Mouse (Mus musculus) limb, embryonic 14.5 days (tissue): ENCODE results near the gene Mylk2. TPM values are rescaled to one million over a fixed set of nuclear protein-coding genes. Genes with fewer than 3 reads are reported as not detected.

ENCODE experiments used
- ATAC-seq: fragments of 200-750 bp; cut with Nextera tagmentation; 2 replicates; pipeline ENCODE4 v1.8.0; 2017; ENCODE audit warnings: low read depth, moderate number of reproducible peaks, moderate TSS enrichment; ENCODE audit not compliant: low FRiP score
- DNase-seq: peaks from one replicate; pipeline ENCODE4 v3.0.0-alpha.2; 2015; ENCODE audit warnings: low spot score
- H3K27ac ChIP-seq: fragments of 300-500 bp; sonication (generic); replicated peaks from 2 replicates; pipeline ENCODE4 v1.5.1; 2014; ENCODE audit warnings: low read depth, mild to moderate bottlenecking, low read length, moderate library complexity, mixed read lengths
- H3K27me3 ChIP-seq: fragments of 300-500 bp; sonication (generic); 2 replicates; pipeline ENCODE4 v1.6.1; 2014; ENCODE audit warnings: low read length, mixed read lengths; ENCODE audit not compliant: control insufficient read depth, insufficient read depth
- H3K36me3 ChIP-seq: fragments of 300-500 bp; sonication (generic); 2 replicates; pipeline ENCODE4 v1.6.1; 2014; ENCODE audit warnings: mild to moderate bottlenecking, low read length, moderate library complexity, mixed read lengths; ENCODE audit not compliant: control insufficient read depth, insufficient read depth
- H3K4me1 ChIP-seq: fragments of 300-500 bp; sonication (generic); 2 replicates; pipeline ENCODE4 v1.6.1; 2014; ENCODE audit warnings: antibody characterized with exemption, low read length, mixed read lengths; ENCODE audit not compliant: control insufficient read depth, insufficient read depth
- H3K4me2 ChIP-seq: fragments of 300-500 bp; sonication (generic); replicated peaks from 2 replicates; pipeline ENCODE4 v1.6.1; 2014; ENCODE audit warnings: low read depth, mild to moderate bottlenecking, low read length, moderate library complexity; ENCODE audit not compliant: severe bottlenecking
- H3K4me3 ChIP-seq: fragments of 300-500 bp; sonication (generic); replicated peaks from 2 replicates; pipeline ENCODE4 v1.5.1; 2014; ENCODE audit warnings: low read length
- H3K9ac ChIP-seq: fragments of 300-500 bp; sonication (generic); 2 replicates; pipeline ENCODE4 v1.6.1; 2014; ENCODE audit warnings: mild to moderate bottlenecking, low read depth, low read length, moderate library complexity; ENCODE audit not compliant: severe bottlenecking
- H3K9me3 ChIP-seq: fragments of 300-500 bp; sonication (generic); 2 replicates; pipeline ENCODE4 v1.6.1; 2016; ENCODE audit warnings: low read length; ENCODE audit not compliant: control insufficient read depth
- POLR2A ChIP-seq: fragments of 200-500 bp; IDR thresholded peaks from 2 replicates; pipeline ENCODE4 v1.8.0; 2012; ENCODE audit warnings: inconsistent platforms, mild to moderate bottlenecking, moderate library complexity, borderline replicate concordance; ENCODE audit not compliant: insufficient read depth, insufficient read length; ENCODE audit errors: extremely low read depth
- WGBS: fragments of 180-500 bp; shearing (Covaris S2); extraction: QIAGEN DNeasy Blood & Tissue Kit; methylation state at CpG from one replicate; pipeline ENCODE4 v1.1.7; 2014; 5-methylcytosine and 5-hydroxymethylcytosine counted together
- polyA plus RNA-seq, 2 experiments: library from polyadenylated mRNA; depleted of rRNA in 1 of 2; stranded (reverse) in 1 of 2; unstranded in 1 of 2; fragments of >200 nt; fragmentation: Nextera tagmentation in 1 of 2; extraction: Ambion mirVana in 1 of 2; gene quantifications; 2 replicates each; pipeline versions ENCODE4 v1.2.1 to v1.2.3; 2012 to 2014

The Mylk2 gene
- polyA plus RNA-seq, 2 experiments = 0.10 to 0.62 TPM

DNA sequence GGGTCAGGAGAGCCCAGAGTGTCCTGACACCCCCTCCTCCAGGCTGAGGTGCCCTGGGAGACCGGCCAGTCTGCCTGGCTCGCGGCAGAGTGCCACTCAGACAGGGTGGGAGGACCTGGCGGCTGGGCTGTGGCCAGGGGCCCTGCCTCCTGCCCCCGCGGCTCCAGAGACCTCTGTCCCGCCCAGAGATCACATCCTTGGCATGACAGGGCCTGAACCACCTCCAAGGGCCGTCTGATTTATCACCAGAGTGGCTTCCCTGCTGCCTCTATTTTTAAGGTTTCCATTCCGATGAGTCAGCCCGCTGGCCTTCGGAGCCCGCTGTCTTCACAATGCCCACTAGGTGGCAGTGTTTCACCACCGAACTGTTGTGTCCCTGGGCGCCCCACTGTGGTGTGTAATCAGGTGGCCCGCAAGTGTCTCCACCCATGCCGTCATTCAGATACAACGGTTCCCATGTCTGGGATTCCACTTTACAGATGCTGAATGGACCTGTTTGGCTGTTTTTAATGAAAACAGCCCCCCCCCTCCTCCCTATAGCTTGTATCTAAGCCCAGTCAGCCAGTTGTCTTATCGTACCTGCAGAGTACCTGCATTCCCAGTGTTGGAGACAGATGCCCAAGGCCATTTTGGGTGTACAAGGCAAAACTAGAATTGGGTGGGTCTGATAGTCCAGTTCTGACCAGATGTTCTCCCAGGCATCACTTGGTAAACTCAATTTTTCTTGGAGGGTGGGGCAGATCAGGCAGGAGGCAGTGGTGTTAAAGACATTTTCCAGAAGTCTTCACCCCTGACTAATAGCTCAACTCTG lies 3.4 kb downstream of the Mylk2 start:
- Histone ChIP-seq H3K27me3 (peaks cover 29% of the 10 kb centered on the region), H3K36me3 (no peaks in the 10 kb centered on the region), H3K4me1 (no peaks in the 10 kb centered on the region), H3K27ac (no peak overlapping the region), H3K4me2 (peak overlapping the region; percentile 30; the same call in 1 of the 2 replicates), H3K9ac (peak overlapping the region; percentile 25; the same call in 1 of the 2 replicates), H3K4me3 (peak overlapping the region; percentile 11), H3K9me3 (no peaks in the 10 kb centered on the region)
- WGBS = 3% methylated on average over 13 of the region's 18 CpGs
- no peak for TF ChIP-seq POLR2A
- DNase-seq (peak; percentile 85), ATAC-seq (peak; percentile 71)

DNA sequence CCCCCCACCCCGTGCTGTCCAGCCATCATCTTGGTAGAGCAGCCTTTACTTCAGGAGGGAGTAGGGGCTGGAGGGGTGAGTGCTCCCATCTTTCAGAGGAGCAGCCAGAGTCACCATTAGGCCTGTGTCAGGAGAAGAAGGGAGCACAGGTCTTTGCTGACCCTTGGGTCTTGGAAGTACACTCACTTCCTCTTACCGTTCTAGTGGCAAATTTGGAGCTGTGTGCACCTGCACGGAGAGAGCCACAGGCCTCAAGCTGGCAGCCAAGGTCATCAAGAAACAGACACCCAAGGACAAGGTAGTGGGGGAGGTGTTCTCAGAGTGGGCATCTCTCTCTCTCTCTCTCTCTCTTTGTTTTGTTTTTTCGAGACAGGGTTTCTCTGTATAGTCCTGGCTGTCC lies 4.3 kb downstream of the Mylk2 start:
- Histone ChIP-seq H3K27ac (no peak overlapping the region), H3K4me1 (no peaks in the 10 kb centered on the region), H3K36me3 (no peaks in the 10 kb centered on the region), H3K9ac (no peak overlapping the region), H3K4me3 (no peak overlapping the region), H3K27me3 (peaks cover 29% of the 10 kb centered on the region), H3K9me3 (no peaks in the 10 kb centered on the region), H3K4me2 (no peak overlapping the region)
- WGBS = 84% methylated on average over 4 of the region's 4 CpGs
- no peak for ATAC-seq
- no peak for TF ChIP-seq POLR2A
- DNase-seq = no peak

DNA sequence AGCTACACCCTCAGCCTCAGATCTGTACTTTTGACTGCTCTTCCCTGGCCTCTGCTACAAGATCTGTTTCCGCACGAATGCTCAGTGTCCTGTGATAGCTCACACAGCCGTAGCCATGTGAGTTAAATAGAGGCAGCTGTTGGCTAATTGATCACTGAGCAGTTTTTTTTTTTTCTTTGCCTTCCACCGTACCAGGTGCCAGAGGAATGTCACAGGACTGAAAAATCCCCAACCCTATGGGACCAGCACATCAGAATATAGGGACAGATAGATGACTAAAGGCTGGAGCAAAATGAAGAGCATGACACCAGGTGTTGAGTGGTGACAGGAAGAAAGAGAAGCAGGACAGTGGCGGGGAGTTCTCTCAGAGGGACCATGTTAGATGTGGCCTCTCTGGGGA lies 5.0 kb downstream of the Mylk2 start:
- 32% methylated on average over 5 of the region's 5 CpGs for WGBS
- no peak for TF ChIP-seq POLR2A
- Histone ChIP-seq H3K36me3 (no peaks in the 10 kb centered on the region), H3K9ac (no peak overlapping the region), H3K4me1 (no peaks in the 10 kb centered on the region), H3K9me3 (no peaks in the 10 kb centered on the region), H3K4me3 (no peak overlapping the region), H3K4me2 (no peak overlapping the region), H3K27ac (no peak overlapping the region), H3K27me3 (peaks cover 25% of the 10 kb centered on the region)
- DNase-seq (no peak), ATAC-seq (no peak)

GRCm38 (mm10) chr2:152917671-152918070 lies 6.5 kb downstream of the Mylk2 start:
- H3K4me3 ChIP-seq = no peak overlapping the region
- H3K4me2 ChIP-seq = no peak overlapping the region
- no peaks in the 10 kb centered on the region for H3K4me1 ChIP-seq
- no peak for TF ChIP-seq POLR2A
- H3K27ac ChIP-seq = no peak overlapping the region
- ATAC-seq (no peak), DNase-seq (no peak)
- H3K27me3 ChIP-seq = peaks cover 13% of the 10 kb centered on the region; the same call in 1 of the 2 replicates
- no peak overlapping the region for H3K9ac ChIP-seq
- WGBS = 53% methylated on average over 9 of the region's 9 CpGs
- H3K36me3 ChIP-seq = no peaks in the 10 kb centered on the region
- H3K9me3 ChIP-seq = no peaks in the 10 kb centered on the region

DNA sequence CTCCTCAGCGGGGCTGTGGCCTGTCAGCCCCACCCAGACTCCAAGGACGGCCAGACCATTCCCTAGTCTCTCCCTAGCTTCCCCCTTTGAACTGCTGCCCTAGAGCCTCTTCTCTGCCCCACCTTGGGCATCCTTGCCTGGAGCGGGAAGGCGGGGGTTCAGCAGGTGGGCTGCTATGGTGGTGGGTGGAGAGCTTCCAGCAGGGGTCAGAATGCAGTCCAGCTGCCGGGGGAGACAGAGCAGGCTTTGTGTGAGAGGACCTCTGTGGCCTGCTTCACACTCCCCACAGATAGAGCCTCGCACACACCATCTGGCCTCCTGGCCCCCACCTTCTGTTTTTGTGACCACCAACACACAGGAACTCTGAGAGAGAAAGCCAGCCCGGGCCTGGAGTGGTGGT lies 11.2 kb downstream of the Mylk2 start:
- no peak overlapping the region for H3K9ac ChIP-seq
- H3K9me3 ChIP-seq = no peaks in the 10 kb centered on the region
- H3K36me3 ChIP-seq = no peaks in the 10 kb centered on the region
- 26% methylated on average over 7 of the region's 7 CpGs for WGBS
- H3K4me1 ChIP-seq = peaks cover 9% of the 10 kb centered on the region
- H3K27ac ChIP-seq = no peak overlapping the region
- ATAC-seq (no peak), DNase-seq (no peak)
- no peak overlapping the region for H3K4me3 ChIP-seq
- no peak overlapping the region for H3K4me2 ChIP-seq
- no peak for TF ChIP-seq POLR2A
- no peaks in the 10 kb centered on the region for H3K27me3 ChIP-seq

DNA sequence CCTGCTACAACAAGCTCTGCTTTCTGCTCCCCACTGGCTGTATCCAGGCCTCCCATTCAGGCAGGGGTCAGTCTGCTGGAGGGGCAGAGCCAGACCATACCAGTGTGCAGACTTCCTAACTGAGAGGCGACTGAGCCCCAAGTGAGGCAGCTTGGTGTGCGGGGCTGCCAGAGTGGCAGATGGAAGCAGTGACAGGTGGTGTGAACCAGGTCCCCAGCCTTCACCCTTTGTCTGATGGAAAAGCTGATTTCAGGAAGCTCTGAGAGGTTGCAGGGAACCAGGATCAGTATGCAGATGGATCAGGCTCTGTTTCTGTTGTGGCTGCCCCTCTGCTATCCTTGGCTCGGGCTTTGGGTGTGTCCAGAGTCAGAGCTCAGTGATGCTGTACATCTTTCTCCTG lies 12.5 kb downstream of the Mylk2 start:
- DNase-seq (no peak), ATAC-seq (no peak)
- Histone ChIP-seq H3K27me3 (no peaks in the 10 kb centered on the region), H3K36me3 (no peaks in the 10 kb centered on the region), H3K4me2 (no peak overlapping the region), H3K4me3 (no peak overlapping the region), H3K9me3 (no peaks in the 10 kb centered on the region), H3K27ac (no peak overlapping the region), H3K4me1 (peaks cover 9% of the 10 kb centered on the region), H3K9ac (no peak overlapping the region)
- 93% methylated on average over 2 of the region's 3 CpGs for WGBS
- TF ChIP-seq POLR2A = no peak
